Mouse (Mus musculus) ovary, postnatal 14 days (tissue): ENCODE measurements at regions not wholly inside any gene's neighbourhood (a gene's known extent, or its start where the extent isn't known, plus 50 kb on each side); places are given as distances from the start of the nearest gene placed in this dataset.

Experiments
- DNase-seq: peaks from one replicate; pipeline ENCODE4 v3.0.0; 2022; ENCODE audit warnings: low spot score

DNA sequence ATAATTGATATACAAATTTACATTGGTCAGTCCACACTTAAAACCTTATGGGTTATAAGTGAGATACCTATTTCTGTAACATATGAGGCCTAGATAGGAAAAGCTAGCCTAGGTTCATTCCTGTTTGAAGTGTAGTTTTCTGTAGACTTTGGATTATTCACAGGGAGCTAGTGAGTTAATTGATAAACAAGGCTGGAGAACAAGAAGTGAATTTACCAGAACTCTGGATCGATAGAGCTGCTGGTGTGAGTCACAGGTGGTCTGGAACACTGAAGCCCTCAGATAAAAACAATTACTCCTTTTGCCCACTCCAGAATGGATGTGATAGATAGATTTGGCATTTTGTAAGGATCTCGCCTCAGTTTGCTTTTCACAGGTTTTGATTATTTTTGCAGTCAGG lies 62.0 kb upstream of the Rtl1 start:
- no peak for DNase-seq

DNA sequence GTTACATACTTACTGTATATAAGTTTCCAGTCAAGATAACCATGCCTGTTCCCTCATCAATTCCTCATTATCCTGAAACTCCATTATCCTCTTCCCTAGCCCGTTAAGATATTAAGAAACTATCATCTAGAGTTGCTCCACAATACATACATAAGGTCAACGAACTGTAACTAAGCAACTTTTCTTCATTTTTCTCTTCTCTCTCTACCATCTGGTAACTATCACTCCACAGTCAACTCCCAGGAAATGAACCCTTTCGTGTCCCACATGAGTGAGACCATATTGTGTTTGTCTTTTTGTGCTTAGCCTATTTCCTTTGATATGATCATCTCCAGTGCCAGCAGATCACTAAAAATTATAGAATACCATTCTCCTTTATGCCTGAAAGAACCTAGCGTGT lies 74.6 kb upstream of the Rtl1 start:
- DNase-seq: no peak

DNA sequence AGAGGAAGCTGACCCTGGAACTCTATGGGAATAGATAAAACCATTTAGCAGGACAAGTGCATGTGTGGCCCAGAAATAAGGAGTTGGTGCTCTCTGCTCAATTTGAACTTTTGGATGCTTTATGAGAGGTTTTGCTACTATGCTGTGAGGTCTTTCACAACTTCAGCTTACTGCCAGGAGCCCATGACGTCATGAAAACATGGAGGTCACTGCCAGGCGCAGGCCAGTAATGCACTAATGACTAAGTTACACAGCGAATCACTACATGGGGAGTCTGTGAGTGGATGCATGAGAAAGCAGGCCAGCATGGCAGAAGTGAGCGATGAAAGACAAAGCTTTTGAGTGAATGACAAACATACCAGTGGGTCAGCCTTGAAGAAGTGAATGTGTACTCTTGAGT lies 93.9 kb upstream of the Rtl1 start:
- no peak for DNase-seq

DNA sequence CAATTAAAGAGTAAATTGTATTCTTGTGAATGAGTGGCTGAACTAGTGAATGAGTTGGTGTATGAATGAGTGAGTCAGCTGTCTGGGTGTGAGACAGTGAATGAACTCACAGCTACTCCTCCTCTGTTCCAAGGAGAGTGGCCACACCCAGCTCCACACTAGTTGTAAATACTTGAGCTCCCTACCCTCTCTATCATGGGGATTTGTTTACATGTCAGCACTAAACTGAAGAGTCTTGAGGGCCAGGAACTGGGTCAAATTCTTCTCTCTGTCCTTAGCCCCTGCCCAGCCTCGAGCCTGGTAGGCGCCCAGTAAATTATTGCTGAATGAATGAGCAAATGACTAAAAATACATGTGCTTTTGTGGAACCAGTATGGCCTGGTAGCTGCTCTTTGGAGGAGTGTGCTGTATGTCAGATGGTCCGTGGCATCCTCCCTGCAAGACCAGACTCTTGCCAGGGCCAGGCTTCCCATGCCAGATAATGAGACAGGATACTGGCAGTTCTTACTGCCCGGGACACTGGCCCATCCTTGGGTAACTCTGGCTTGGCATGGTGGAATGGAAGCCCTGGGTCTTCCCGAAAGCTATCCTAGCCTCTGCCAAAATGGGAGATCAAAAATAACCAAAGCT lies 94.8 kb upstream of the Rtl1 start:
- DNase-seq: no peak

DNA sequence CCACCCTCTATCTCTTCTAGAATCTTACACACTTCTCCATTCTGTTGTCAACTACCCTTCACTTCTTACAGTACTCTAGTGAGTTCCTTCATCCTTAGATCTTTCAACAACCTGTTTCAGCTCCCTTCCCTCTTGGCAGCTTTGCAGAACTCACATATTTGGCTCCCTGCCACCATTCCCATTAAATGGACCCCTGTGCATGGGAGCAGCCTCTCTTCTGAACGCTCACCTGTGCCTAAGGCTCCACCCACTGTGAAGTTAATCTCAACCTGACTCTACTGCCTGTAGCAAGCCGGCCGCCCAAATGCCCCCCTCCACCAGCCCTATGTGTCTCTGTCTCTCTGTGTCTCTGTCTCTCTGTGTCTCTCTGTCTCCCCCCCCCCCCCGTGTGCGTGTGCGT lies 106.7 kb upstream of the Rtl1 start:
- no peak for DNase-seq

DNA sequence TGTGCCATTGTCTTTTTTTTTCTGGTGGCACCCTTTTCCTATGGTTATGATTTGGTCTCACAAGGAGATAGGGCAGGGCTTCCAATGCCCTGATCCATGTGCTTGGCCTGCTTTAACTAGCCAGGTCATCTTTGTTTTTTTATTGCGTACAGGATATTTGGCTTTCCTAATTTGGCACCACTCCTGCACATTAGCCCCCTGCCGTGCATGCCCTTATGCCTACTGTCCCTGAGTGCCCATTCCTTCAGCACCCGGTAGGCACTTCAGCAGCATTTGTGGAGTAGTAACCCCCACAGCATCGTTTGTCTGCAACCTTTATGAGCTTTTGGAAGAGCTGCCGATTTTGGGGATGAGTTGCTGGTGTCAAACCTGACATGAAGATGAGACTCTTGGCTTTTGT lies 109.5 kb upstream of the Rtl1 start:
- DNase-seq: no peak

DNA sequence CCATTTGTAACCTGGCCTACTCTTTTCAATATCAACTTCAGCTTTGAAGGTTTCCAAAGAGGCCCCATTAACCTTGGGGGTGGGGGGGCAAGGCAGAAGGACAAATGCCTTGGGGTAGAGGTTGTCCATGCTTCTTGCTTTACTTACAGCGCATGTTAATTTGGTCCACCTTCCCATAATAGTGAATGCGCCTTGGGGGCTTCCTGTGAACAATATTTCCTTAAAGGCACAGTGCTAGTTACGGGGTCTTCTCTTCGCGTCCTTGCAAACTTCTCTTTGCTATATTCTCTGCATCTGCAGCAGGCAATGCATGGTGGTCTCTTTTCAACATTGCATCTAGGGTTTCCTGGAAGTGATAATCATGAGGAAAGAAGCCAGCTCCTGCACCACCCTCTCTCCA lies 111.3 kb upstream of the Rtl1 start:
- no peak for DNase-seq

DNA sequence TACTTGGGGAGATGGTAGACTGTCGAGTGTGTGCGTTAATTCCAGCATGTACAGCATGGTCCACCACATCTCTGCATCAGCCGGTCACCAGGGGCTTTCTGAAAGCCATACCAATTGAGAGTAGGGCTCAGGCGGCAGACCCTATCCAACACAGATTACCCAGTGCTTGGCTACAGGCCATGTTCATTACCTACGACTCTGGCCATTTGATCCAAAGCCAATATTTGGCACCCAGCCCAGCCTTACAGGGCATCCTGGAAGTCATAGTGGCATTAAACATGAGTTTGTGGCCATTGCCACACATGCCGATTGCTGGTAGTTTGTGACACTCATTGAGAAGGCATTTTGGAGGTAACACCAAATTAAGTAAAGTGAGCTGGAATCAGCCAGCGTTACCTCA lies 111.8 kb upstream of the Rtl1 start:
- DNase-seq: no peak

DNA sequence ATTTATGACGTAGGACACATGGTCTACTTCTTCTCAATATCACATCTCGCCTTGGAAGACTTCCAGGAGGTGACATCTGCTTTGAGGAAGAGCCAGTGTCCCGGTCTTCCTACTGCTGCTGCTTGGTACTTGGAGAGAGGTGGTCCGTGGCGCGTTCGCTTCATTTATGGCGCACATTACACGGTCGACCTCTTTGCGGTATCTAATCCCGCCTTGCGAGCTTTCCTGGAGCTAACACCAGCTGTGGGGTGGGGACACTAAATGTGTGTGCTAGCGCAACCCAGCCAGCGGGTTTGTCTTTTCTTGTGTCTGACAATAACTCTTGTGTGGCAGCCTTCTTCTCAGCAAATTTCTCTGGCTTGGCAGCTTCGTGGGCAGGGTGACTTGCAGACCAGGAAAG lies 112.3 kb upstream of the Rtl1 start:
- DNase-seq: no peak

DNA sequence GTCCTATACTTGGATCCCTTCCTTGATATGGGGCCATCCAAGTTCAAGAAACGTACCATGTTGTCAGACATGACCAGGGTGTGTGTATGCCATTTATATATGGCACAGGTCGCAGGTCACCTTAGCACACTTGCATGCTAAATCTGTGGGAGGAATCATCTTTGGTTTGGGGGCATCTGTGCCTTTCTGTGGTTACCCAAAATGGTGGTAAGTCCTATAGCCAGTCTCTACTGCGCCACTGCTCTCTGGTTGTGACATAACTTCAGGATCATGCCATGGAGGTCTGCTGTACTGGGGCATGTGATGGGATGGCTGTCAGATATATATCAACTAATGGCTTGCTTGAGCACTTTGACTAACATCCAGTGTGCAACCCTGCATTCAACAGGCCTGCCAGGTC lies 112.9 kb upstream of the Rtl1 start:
- no peak for DNase-seq

DNA sequence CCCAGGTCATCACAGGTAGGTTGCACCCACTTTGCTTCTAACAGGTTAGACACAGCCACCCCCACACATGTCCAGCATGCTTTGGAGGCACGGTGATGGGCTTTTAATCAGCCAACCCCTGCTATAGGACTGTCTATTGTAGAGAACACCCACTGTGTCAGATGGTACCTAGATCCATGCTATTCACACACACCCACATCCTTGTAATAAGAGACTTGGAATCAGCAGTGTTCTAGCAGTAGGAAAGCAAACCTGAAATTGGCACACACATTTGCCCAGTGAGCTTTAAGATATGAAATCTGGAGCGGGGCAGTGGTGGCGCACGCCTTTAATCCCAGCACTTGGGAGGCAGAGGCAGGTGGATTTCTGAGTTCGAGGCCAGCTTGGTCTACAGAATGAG lies 113.9 kb upstream of the Rtl1 start:
- DNase-seq: no peak

DNA sequence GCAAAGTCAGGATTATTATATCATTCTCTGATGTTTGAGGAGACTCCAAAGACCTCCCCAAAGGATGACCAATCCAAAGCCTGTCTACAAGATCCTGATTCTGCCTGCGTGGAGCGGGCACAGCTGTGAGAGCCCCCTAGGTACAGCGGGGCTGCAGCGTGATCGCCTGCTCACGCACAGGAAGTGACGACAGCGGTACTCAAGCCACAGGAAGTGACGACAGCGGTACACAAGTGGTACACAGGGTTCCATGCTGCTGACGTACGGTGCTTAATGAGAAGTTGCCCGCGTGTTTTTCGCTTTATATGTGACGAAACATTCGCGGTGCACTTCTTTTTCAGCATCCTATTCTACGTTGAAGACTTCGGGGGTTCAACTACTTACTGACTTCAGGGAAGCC lies 116.9 kb upstream of the Rtl1 start:
- DNase-seq: no peak

DNA sequence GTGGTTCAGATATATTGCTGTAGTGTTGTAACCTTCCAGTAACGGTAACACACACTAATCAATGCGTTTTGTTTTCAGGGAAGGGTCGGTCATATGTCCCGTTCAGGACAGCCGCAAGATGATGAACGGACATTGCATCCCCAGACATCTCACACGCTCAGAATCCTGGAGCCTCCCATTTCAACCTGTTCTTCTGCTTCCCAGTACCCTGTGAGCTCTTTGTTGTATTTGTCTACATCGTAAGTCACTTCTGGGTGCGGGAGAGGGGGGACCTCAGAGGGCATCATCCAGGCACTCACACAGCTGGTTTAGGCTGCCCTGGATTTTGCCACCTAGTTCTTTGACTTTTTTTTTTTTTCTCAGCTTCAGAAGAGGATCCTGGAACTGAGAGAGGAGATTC lies 117.9 kb upstream of the Rtl1 start:
- DNase-seq: no peak

DNA sequence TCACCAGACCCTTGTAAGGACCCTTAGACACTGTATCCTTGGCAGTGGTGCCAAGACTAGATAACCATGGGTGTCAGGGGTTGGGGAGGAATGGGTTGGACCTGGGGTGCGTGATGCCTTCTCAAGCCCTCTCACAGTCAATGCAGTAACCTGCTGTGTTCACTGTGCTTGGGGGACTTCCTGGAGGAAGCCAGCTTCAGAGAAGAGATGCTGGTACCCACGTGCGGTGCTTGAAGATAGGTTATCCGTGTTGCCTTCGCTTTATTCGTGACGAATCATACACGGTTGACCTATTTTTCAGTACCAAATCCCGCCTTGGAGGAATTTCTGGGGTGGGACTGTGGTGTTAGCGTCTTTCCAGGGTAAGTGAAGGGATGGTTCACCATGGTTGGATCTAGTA lies 138.1 kb upstream of the Rtl1 start:
- DNase-seq: no peak

DNA sequence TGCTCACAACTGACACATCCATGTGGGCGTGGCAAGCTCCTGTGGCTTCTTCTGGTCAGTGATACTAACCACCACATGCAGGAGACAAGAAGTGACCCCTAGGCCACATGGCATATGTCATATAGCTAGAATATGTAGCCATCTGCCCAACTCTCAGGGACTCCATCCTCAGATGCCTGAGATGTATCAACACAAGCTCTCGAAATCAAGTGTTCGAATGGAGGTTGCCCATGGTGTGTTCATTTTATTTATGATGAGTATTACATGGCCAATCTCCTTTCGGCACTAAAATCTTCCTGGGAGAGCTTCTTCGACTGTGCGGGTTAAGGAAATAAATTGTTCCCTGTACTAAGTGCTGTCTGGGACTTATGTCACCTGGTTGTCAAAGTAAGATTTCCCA lies 138.8 kb upstream of the Rtl1 start:
- DNase-seq: no peak

DNA sequence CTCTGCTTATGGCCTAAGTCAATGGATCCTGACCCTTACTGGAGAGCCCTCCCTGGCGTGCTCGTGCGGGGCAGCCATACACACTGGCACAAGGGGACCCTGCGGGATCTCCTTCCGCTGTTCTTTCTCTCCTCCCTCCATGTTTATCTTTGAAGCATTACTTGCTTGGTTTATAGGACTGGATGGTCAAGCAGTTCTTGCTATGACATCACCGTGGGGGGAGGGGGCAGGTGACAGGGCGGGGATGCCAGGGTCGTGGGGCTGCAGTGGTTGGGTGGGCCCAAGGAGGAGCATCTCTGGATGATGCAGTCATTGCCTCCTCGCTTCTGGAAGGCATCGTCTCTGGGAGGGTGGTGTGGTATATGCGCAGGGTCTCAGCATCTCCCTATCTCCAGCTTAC lies 142.4 kb upstream of the Rtl1 start:
- DNase-seq: no peak

DNA sequence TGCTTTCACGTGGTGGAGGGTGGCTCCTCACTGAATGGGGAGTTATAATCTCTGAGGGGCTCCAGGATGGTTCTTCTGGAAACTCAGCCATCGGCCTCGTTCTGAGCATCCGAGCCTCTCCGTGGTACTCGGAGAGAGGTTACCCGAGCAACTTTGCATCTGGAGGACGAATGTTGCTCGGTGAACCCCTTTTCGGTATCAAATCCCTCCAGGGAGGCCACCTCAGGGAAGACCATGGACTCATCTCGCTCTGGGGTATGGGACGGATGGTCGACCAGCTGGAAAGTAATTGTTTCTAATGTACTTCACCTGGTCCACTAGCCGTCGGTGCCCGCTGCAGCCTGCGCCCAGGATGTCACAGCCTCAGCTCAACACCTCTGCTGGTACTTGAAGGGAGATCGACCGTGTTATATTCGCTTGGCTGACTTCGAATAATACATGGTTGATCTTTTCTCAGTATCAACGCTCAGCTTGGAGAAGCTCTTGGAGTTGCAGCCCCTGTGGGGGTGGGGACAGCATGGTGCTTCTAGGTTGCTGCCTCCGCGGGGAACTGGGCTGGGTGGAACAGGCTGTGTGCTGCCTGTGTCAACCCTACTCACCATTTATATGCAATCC lies 143.0 kb upstream of the Rtl1 start:
- no peak for DNase-seq

DNA sequence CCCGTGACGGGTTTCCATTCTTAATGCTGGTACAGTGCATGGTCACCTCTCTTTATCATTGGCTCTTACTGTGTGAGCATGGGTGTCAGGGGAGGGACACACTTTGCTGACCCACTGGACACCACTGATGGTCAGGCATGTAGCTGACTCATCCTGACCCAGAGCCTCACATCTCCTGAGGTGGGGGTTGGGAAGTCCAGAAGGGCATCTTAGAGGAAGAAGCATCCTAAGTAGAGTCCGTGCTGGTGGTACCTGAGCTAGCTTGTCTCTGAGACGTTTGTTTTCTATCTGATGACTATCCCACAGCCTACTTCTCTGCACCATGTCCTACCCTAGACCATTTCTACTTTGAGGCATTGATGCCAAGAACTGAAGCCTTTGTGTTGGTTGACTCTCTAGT lies 144.1 kb upstream of the Rtl1 start:
- DNase-seq: no peak

DNA sequence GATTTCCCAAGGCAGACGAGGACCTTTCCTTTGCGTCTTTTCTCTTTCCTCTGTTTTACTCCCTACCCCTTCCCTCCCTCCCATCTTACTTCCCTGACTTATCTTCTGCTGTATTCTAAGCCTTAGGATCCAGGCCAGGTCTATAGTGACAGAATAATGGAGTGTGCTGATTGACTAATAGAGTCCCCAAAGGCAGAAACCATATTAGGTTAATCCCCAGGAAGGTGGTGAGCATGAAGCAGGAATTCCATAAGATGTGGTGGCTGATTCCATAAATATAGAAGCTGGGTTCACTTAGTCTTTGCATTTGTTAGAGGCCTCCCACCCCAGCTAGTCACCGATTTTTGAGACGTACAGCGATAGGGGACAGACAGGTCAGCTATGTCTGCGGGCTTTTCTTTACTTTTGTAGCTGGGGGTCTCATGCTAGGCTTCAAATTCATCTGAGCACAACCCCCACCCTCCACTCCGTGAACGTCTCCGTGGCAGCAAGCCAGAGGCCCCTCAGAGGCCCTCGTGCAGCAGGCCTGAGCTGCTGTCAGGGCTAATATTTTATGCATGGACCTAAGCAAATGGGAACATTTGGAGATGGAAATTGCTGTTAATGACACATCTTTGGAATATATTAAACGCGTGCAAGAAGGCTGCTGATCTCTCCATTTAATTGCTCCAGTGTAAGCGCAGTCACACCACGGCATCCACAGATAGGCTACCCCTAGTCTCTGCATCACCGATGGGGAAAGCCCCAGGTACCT lies 145.8 kb upstream of the Rtl1 start:
- no peak for DNase-seq

DNA sequence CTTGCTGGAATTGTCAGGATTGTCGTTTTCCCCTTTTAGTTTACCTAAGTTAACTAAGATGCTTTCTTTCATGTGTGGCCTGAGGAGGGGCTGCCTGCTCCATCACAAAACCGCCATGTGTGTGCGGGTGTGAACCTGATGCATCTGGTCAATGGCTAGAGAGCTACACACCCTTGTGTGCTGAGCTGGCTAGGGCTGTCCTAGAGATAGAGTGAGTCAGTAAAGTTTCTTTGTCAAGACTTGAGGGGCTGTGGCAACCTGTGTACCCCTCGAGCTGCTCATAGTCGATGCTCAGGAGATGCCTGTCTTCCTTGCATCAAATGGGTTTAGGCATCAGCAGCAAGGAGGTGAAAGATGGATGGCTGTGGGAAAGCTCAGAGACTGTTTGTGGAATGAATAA lies 147.1 kb upstream of the Rtl1 start:
- DNase-seq: no peak

DNA sequence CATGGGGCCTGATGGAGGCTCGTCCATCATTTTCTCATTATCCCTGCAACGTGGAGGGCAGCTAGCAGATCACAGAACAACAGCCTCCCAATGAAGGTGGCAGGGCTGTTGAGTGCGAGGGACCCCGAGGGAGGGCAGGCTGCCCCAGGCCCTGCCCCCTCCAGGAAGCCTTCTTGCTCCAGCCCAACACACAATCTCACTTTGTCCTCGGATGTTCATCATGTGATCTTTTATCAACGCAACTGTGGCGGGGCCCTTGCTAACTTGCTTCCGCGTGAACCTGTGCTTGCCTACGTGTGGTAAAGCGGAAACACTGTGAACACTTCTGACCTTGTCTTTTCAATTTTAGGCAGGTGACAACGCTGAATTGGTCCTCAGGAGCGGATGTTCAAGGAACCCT lies 147.6 kb upstream of the Rtl1 start:
- no peak for DNase-seq

DNA sequence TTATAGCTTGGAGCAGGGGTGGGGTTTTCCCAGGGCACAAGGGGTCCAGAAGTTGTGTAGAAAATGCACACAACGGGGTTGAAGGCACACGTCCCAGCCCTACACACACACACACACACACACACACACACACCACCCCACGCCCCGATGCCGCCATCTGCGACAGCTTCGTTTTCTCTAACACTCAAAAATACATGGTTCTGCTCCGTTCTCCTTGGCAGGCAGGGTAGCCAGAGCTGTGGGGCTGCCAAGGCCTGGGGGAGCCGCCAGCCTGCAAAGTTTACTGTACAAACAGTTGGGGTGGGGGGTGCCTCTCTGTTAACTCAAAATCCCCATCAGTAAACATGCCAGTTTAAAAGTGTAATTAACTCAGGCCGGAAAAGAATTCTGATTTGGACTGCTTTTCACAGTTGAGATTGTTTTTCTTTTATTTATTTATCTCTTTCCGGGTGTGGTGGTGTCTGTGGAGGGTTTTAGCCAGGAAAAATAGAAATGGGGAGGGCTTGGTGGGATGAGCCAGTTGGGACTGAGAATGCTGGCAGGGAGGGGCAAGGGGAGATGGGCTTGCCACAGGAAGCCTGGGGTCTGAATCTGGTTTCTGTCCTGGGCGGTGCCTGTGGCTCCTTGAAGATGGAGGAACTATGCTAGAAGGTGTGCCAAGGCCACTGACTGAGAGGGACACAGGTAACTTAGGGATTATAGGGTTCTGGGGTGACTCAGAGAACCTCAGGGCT lies 148.4 kb upstream of the Rtl1 start:
- DNase-seq: no peak

DNA sequence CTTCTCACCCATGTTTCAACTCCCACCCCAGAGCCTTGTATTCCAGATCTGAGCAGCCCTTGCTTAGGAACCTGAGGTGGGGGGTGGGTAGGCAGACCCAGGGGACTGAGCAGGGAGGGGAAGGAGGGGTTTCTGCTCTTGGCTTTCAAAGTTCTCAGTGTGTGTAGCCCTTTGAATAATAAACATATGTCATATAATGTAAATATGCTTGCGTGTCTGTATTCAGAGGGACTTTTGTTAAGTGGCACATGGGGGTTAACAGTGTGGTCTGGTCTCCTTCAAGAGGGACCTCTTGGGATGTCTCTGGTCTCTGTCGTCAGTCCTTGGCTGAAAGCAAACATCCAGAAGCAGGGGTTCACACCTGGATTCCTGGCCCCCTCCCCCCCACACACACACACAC lies 149.1 kb upstream of the Rtl1 start:
- DNase-seq: no peak
